Mouse (Mus musculus): ENCODE data around the gene Ifi211.
"Not testable (repeated sequence)": the region's sequence is repeated elsewhere in the genome, so short reads cannot be mapped to it uniquely, and the experiment has no call there.

DNA sequence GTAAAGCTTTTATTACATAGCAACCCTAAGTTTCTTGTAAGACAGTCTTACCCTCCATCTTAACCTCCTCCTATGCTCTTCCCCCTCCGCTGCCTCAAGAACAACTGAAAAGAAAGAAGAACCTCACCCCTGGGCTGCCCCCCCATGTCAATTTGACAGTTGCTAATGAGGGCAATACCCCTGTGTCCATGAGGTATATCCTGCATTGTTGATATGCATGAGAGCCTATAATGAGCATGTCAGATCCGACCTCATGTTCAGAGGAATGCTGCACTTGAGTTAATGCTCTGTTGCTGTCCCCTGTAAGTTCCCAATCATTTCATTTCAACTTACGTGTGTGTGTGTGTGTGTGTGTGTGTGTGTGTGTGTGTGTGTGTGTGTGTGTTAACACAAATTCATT is 47.2 kb upstream of the Ifi211 start:
- not testable (repeated sequence) for TF ChIP-seq POLR2A, CTCF (IDR thresholded peaks at IDR 0.05; ENCODE audit: extremely low read depth, insufficient read depth, low read length)

All from cortical plate, adult 2 months (tissue).